Mouse (Mus musculus) leukemia stem cell, adult 10-12 weeks (primary cell): ENCODE measurements around the gene Cnot10. TPM values are rescaled to one million over a fixed set of nuclear protein-coding genes. Genes with fewer than 3 reads are reported as not detected.

ENCODE experiments used
- polyA plus RNA-seq: library from polyadenylated mRNA; stranded (reverse); fragments of >175 nt; gene quantifications from 2 replicates; pipeline ENCODE4 v1.2.3, GENCODE M21; 2012; ENCODE audit warnings: low replicate concordance

Cnot10 gene
- polyA plus RNA-seq = 17.2 and 19.0 TPM in 2 replicates

DNA sequence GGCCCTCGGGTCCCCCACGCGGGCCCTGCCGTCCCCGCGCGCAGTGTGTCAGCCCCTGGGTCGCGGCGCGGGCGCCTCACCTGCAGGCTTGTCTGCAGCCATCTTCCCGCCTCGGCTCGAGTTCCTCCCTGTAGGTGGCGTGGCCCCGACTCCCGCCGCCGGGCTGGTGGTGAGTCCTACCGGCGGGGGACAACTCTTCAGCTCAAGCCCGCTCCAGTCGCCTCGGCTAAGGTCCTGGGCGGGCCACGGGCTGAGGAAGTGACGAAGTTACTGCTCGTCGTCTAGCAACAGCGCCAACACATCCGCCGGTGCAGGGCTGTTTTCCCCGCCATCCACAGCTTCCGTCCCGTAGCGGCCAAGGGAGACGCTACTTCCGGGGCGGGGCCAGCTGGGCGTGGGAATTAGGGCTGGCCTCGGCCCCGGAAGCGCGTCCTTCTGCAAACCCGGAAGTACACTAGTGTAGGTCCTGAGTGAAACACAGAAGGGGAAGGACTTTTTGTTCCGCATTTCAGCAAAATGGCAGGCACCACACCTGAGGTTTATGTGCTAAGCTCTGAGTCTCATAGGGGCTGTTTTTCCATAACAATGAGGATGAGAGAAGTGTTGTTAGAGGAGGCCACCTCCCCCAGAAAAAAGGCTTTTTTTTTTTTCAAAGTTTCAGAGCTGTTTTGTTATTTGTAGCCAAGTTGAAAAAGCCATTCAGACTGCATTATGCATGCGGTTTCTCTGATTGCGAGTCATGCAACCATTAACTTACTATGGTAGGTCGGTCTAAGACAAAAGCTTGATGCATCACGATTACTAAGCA lies at the start of gene Cnot10:
Cnot10 (minus strand) TSS at position 346 of the 808 bp plus-strand sequence.

DNA sequence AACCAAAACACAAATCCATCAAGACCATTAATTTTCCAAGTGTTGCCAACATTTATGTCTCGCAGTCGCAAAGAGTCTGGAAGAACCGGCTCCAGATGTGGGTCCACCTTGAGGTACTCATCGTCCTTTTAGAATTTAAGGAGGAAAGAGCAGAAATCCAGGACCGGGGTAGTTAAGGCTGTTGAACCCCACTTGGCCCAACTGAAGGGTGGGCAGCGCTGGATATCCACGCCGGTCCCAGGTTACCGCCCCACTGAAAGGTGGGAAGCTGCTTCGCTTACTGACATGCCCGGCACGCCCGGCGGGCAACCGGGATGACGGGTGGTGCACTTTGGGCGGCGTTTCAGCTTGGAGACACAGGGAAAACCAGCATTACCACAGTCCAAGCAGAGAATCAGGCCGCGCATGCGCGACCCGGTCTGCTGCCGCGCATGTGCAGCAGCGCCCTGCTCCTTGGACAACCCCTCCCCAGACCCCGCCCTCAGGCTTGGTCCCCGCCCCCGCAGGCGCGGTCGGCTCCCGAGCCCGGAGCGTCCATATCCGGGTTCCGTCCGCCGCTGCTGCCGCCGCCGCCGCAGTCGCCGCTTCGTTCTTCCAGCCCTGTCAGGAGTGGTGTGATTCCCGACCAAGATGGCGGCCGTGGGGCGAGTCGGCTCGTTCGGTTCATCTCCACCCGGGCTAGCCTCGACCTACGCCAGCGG lies 48.4 kb upstream of the Cnot10 start, which contains the start of gene Dync1li1:
Dync1li1 (plus strand) TSS at position 539 of the 701 bp plus-strand sequence.

DNA sequence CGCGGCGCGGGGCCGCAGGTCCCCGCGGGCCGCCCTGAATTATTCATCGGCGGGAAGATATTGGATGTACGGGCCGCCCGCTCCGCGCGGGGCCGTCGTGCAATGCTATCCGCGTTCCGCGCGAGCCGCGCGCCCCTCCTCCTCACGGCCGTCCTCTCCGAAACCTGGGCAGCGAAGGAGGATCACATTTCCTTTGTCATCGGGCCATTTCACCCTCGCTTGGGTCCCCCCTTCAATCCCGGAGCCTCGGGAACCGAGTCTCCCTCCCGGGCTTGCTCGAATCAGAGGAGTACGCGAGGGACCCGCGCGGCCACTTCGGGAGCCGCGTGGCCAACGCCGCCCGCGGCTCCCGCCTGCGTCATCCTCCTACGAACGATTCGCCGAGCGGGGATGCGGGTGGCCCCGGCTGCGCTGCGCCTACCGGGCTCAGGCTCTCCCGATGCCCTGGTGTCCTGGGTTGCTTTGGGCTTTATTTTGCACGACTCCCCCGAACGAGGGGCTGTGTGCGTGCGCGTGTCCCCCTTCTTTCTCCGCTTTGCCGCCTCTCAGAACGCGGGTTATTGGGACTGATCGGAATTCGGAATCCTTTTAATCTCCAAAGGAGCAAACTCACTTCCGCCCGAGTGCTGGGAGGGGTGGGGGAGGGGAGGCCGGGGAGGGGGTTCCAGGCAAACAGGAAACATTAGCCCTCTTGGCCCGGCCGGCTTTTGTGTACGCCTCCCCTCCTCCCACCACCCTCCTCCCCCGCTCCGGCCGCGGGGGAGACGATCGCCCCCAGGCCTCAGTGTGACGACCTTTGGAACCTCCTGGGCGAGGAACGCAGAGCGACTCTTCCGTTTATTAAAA lies 76.0 kb downstream of the Cnot10 start, which contains the start of gene Trim71:
Trim71 (minus strand) TSS at position 609 of the 846 bp plus-strand sequence.

Other genes starting within 250 kb of the Cnot10 start
- gene Crtap, start 249.5 kb downstream of the Cnot10 start, polyA plus RNA-seq = 8.6 and 14.1 TPM in 2 replicates
- gene Glb1, start 239.1 kb downstream of the Cnot10 start, polyA plus RNA-seq = 4.7 and 7.2 TPM in 2 replicates
- gene Tmppe, start 239.1 kb downstream of the Cnot10 start, polyA plus RNA-seq = 2.0 and 8.1 TPM in 2 replicates
- not detected in 2 replicates for gene Ccr4, start 135.3 kb downstream of the Cnot10 start, polyA plus RNA-seq
- gene C130032M10Rik, start 124.5 kb downstream of the Cnot10 start, polyA plus RNA-seq = not detected in 2 replicates
- 0.05 and 0.06 TPM in 2 replicates for gene Trim71, start 75.8 kb downstream of the Cnot10 start, polyA plus RNA-seq
- gene Dync1li1, start 48.6 kb upstream of the Cnot10 start, polyA plus RNA-seq = 14.4 and 15.4 TPM in 2 replicates
- 4.8 and 9.0 TPM in 2 replicates for gene Cmtm6, start 90.9 kb upstream of the Cnot10 start, polyA plus RNA-seq
- gene Cmtm7, start 141.7 kb upstream of the Cnot10 start, polyA plus RNA-seq = 38.4 and 59.8 TPM in 2 replicates
- gene Cmtm8, start 204.0 kb upstream of the Cnot10 start, polyA plus RNA-seq = 3.0 and 5.0 TPM in 2 replicates